Mouse (Mus musculus) right cerebral cortex, adult 18-20 months (tissue): ENCODE data around the gene Hspa12a.

Experiments
- DNase-seq: peaks from one replicate; pipeline ENCODE4 v3.0.0; 2022; ENCODE audit warnings: mixed read lengths

Gene Hspa12a

GRCm38 (mm10) chr19:58859357-58859756 lies 84.1 kb downstream of the Hspa12a start:
- no peak for DNase-seq

DNA sequence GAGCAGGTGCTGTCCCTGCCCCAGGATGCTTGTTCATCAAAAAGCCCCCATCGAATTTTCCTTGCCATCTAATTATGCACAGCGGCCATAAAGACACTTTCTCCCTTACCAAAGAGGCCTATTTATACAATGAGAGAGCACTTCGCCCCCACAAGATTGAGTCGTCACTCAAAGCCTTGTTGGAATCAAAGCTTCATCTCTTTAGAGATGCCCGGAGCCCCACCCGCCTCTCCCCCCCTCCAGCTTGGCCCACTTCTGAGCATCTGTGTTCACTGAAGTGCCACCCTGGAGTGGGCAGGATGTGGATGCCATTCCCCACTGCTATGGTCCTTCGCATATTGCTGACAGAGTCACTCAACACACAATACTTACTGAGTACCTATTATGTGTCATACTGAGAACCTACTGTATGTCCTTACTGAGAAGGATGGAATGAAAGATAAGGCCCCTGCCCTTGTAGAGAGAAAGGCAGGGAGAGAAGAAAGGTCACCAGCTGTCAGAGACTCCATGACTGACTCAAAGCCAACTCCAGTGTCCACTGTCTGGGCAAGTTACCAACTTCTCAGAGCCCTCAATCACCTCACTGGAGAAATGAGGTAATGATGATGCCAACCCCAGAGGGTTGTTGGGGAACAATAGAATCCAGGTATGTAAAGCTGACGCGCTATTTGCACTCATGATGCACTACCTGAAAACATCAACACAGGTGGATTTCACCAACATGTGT lies 87.2 kb downstream of the Hspa12a start:
- DNase-seq: peak; percentile 41

- DNase-seq: no peak
These were observed 88.6 kb downstream of the Hspa12a start for GRCm38 (mm10) chr19:58854899-58855298.

DNA sequence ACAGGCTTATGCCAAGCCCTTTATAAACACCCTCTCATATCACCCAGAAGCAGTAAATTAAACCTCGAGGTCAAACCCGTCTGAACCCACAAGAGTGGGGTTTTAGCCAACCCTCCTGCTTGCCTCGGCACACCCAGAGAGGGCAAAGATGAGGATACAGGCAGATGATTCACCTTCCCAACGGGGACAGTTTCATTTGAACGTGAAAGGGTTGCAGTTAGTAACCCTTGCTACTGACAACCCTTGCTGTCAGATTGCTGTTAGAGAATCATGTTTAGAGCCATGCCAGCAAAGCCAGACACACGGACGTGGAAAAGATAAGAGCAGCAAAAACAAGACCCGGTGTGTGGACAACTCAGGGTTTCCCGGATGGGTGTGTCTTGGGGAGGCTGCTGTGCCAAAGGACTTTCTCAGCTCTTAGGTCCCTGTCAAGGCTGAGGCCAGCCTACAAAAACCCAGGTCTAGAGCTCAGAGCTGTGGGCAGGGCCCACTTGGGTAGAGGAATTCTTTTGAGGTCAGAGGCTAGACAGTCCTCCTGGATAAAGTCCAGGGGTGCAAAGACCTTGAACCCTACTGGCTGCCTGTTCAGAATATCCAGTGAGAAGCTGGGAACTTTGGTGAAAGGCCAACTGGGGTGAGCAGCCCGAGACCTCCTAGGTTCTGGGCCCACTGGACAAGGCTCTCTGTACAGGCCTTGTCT lies 90.3 kb downstream of the Hspa12a start:
- DNase-seq: no peak

- no peak for DNase-seq
These were observed 92.6 kb downstream of the Hspa12a start for GRCm38 (mm10) chr19:58850719-58851466.

DNA sequence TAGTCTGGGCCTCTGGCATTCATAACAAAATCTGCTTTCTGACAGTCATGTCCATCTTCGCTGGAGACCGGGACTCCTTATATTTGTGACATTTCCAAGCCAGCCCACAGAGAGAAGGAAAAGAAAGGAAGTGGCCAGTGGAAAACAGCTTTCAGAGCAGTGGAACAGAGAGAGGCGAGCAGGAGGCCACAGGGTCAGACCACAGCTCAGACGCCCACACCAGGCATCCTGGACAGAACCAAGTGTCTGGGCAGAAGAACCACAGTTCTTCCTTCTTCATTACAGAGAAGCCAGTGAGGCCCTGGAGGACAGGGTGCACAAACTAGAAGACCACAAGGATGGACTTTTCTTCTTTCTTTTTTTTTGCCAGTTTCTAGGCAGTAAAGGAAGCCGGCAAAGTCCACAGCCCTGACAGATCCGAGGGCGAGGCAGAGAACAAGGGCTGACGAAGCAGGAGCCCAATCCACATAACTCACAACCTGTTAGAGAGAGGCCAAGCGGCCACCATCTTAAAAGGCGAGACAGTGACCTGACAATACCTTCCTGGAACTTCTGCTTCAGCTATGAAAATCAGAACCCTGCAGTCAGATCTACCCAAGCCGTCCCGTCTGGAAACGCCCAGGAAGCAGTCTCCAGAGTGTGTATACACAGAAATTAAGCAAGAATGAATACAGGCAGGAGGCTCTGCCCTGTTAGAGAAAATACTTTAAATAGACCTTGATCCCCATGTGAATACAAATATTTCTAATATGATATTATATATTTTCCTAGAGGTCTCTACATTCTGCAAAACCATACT lies 93.9 kb downstream of the Hspa12a start:
- DNase-seq: no peak

DNA sequence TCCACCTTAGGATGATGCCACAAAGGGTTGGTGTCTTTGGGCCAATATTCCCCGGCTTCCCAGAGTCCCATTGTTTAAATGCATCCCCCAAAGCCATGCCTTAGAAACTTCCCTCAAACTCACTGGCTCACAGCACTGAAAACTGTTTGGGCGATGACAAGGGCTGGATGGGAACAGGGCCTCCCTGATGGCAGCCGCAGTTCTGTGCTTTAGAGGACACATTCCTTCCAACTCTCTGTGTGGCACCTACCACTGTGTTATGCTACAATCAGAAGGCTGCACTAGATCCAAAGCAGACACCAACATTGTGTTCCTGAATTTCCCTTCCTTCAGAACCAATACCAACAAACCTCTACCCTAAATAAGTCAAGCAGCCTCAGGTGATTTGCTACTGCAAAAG lies 99.8 kb downstream of the Hspa12a start:
- DNase-seq: no peak

GRCm38 (mm10) chr19:58840721-58841271 lies 102.7 kb downstream of the Hspa12a start:
- no peak for DNase-seq

- no peak for DNase-seq
These were observed 103.6 kb downstream of the Hspa12a start for GRCm38 (mm10) chr19:58839806-58840205.

- DNase-seq: no peak
These were observed 104.1 kb downstream of the Hspa12a start for GRCm38 (mm10) chr19:58839345-58839744.

GRCm38 (mm10) chr19:58838706-58839105 lies 104.7 kb downstream of the Hspa12a start:
- no peak for DNase-seq

- DNase-seq: no peak
These were observed 109.7 kb downstream of the Hspa12a start for GRCm38 (mm10) chr19:58833639-58834180.

GRCm38 (mm10) chr19:58832988-58833387 lies 110.5 kb downstream of the Hspa12a start:
- no peak for DNase-seq

- no peak for DNase-seq
These were observed 112.1 kb downstream of the Hspa12a start for GRCm38 (mm10) chr19:58831280-58831922.

DNA sequence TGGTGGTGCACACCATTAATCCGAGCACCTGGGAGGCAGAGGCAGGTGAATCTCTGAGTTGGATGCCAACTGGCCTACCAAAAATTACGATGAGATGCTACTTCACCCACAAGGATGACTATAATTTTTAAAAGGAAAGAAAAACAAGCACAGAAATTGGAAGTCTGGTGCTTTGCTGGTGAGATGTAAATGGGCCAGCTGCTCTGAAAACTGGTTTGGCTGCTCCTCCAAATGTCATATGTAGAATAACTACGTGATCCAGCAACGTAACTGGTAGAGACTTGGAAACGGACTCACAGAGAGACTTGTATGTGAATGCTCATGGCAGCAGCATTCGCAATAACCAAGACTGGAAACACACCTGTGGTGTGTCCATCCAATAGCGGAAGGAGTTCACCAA lies 113.3 kb downstream of the Hspa12a start:
- DNase-seq: no peak

GRCm38 (mm10) chr19:58829575-58829974 lies 113.9 kb downstream of the Hspa12a start:
- DNase-seq: peak; percentile 81

DNA sequence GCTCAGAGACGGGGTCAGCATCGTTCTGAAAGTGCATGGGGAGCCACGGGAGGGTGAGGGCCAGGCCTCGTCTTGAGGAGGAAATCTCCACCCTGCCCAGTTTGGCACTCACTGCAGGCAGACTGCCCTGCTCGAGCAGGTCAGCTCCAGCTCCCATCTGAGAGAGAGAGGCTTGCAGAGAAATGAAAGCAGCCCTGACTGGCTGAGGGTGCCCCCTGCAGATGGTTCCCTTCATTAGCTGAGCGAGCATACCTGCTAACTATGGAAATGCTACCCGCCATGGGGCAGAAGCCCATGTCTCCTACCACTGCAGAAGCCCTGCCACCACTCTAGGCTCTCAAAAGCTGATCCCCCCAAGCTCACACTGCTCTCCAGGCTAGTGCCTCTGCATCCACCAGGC lies 115.8 kb downstream of the Hspa12a start:
- DNase-seq: no peak

DNA sequence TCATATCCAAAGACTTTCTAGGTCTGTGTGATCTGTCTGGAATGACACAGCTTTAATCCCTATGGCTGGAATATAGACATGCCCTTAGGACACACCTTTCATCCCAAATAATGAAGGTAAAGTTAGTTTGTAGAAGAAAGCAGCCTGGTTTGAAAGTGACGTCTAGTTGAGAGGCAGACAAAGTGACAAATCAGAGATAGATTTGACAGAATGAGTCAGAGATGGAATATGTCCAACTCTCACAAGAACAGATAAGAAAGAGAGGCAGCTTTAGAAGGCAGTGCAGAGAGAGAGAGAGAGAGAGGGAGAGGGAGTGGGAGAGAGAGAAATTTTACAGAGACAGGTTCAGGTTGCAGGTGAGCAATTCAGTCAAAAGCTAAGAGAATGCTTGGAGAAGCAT lies 119.1 kb downstream of the Hspa12a start:
- DNase-seq: no peak

- no peak for DNase-seq
These were observed 120.2 kb downstream of the Hspa12a start for GRCm38 (mm10) chr19:58823301-58823700.

DNA sequence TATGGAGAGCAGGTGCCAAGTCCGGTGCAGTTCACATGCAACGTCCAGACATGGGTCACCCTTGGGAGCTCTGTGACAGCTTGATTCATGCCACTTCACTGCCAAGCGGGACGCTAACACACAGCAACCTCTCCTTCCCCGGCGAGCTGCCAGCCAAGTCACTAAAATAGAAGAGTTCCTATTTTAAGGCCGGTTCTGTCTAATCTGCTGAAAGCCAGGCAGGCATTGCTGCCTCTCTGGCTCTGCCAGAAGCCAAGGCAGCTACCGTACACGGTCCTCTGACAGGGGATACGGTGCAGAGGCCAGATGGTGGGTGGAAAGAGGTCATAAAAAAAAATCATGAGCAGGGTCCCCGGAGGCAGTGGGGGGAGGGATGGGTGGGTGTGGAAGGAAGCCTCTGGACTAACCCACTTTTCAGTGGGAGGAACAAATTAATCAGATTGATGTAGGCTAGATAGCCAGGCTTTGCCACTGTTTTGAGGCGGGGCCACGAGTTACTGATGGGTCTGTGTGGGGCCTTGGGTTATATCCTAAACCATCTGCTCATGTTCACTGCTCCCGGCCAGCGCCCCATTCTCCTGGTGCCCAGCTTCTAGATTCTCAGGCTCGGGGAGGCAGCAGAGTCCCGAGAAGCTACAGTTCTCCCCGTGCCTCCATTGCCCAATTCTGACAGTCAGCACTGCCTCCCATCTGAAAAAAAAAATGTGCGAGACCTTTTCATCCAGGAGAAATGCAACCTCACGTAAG lies 120.8 kb downstream of the Hspa12a start:
- peak; percentile 84 for DNase-seq
